Mouse (Mus musculus) MEL (cell line): ENCODE results near the gene Xcr1. TPM values are rescaled to one million over a fixed set of nuclear protein-coding genes. Genes with fewer than 3 reads are reported as not detected.

ENCODE experiments used
- DNase-seq: peaks from one replicate; pipeline ENCODE4 v3.0.0; 2011; ENCODE audit warnings: low read depth, low spot score
- H3K27ac ChIP-seq: 2 replicates; pipeline ENCODE4 v1.5.1; 2012; ENCODE audit warnings: low read depth, mild to moderate bottlenecking, control low read depth, low read length, moderate library complexity; ENCODE audit not compliant: control insufficient read depth
- H3K27me3 ChIP-seq, 2 experiments: fragments of 150-350 bp in 1 of 2; sonication (generic) in 1 of 2; 2 replicates each; pipeline ENCODE4 v1.6.1; 2012; ENCODE audit warnings: low read length in 2 of 2, mild to moderate bottlenecking in 2 of 2, improper control_type of control experiment in 1 of 2, moderate library complexity in 1 of 2; ENCODE audit not compliant: insufficient read depth in 2 of 2, control insufficient read depth in 1 of 2
- H3K36me3 ChIP-seq, 2 experiments: 2 replicates each; pipeline ENCODE4 v1.6.1; 2012 to 2014; ENCODE audit warnings: low read length in 2 of 2, improper control_type of control experiment in 1 of 2, inconsistent platforms in 1 of 2, mild to moderate bottlenecking in 1 of 2; ENCODE audit not compliant: insufficient read depth in 2 of 2, control insufficient read depth in 1 of 2
- H3K4me1 ChIP-seq, 2 experiments: fragments of 150-350 bp in 1 of 2; sonication (generic) in 1 of 2; 2 replicates each; pipeline ENCODE4 v1.6.1; 2012; ENCODE audit warnings: low read length in 2 of 2, improper control_type of control experiment in 1 of 2, mild to moderate bottlenecking in 1 of 2; ENCODE audit not compliant: insufficient read depth in 2 of 2, control insufficient read depth in 1 of 2
- H3K4me3 ChIP-seq, 2 experiments: fragments of 150-350 bp in 1 of 2; sonication (generic) in 1 of 2; 2 replicates each; pipeline ENCODE4 v1.5.1; 2012; ENCODE audit warnings: low read depth in 2 of 2, low read length in 2 of 2, mild to moderate bottlenecking in 2 of 2, moderate library complexity in 2 of 2, control low read depth in 1 of 2, improper control_type of control experiment in 1 of 2; ENCODE audit not compliant: control insufficient read depth in 1 of 2, insufficient read depth in 1 of 2
- H3K79me2 ChIP-seq: 2 replicates; pipeline ENCODE4 v1.6.1; 2012; ENCODE audit warnings: mild to moderate bottlenecking, low read length, moderate library complexity; ENCODE audit not compliant: control insufficient read depth, poor library complexity, insufficient read depth
- H3K9ac ChIP-seq: 2 replicates; pipeline ENCODE4 v1.6.1; 2012; ENCODE audit warnings: low read depth, mild to moderate bottlenecking, control low read depth, low read length, moderate library complexity; ENCODE audit not compliant: control insufficient read depth, poor library complexity, severe bottlenecking
- H3K9me3 ChIP-seq: fragments of 150-350 bp; sonication (generic); replicated peaks from 2 replicates; pipeline ENCODE4 v1.6.1; 2012; ENCODE audit warnings: mild to moderate bottlenecking, low read length, improper control_type of control experiment, moderate library complexity; ENCODE audit not compliant: insufficient read depth
- CHD1 ChIP-seq: IDR thresholded peaks from 2 replicates; pipeline ENCODE4 v1.6.1; 2012; ENCODE audit warnings: low read depth, mild to moderate bottlenecking, inconsistent platforms, low read length, improper control_type of control experiment
- CHD2 ChIP-seq: IDR thresholded peaks from 2 replicates; pipeline ENCODE4 v1.6.1; 2011; ENCODE audit warnings: low read length, improper control_type of control experiment
- CTCF ChIP-seq, 3 experiments: IDR thresholded peaks in 2 of 3; conservative IDR thresholded peaks in 1 of 3; 2 replicates each; pipeline ENCODE4 v1.5.1; 2011 to 2012; ENCODE audit warnings: low read length in 3 of 3, low read depth in 2 of 3, mild to moderate bottlenecking in 2 of 3, improper control_type of control experiment in 1 of 3, inconsistent platforms in 1 of 3, mixed read lengths in 1 of 3, moderate library complexity in 1 of 3; ENCODE audit not compliant: control insufficient read depth in 1 of 3, insufficient read depth in 1 of 3, poor library complexity in 1 of 3, severe bottlenecking in 1 of 3
- EP300 ChIP-seq, 2 experiments: IDR thresholded peaks; 2 replicates each; pipeline ENCODE4 v1.6.1; 2011; ENCODE audit warnings: improper control_type of control experiment in 2 of 2, low read length in 2 of 2, low read depth in 1 of 2, mild to moderate bottlenecking in 1 of 2
- GABPA ChIP-seq: IDR thresholded peaks from 2 replicates; pipeline ENCODE4 v1.6.1; 2012; ENCODE audit warnings: low read depth, mild to moderate bottlenecking, inconsistent platforms, low read length, improper control_type of control experiment, moderate library complexity
- GATA1 ChIP-seq: IDR thresholded peaks from 2 replicates; pipeline ENCODE4 v1.6.1; 2011; ENCODE audit warnings: low read depth, low read length, improper control_type of control experiment
- HCFC1 ChIP-seq: IDR thresholded peaks from 2 replicates; pipeline ENCODE4 v1.6.1; 2012; ENCODE audit warnings: low read depth, mild to moderate bottlenecking, inconsistent platforms, low read length, improper control_type of control experiment, moderate library complexity
- JUND ChIP-seq: IDR thresholded peaks from 2 replicates; pipeline ENCODE4 v1.6.1; 2011; ENCODE audit warnings: low read depth, mild to moderate bottlenecking, improper control_type of control experiment, low read length
- MEF2A ChIP-seq: IDR thresholded peaks from 2 replicates; pipeline ENCODE4 v1.6.1; 2014; ENCODE audit warnings: low read depth, mild to moderate bottlenecking, inconsistent platforms, low read length, improper control_type of control experiment; ENCODE audit not compliant: poor library complexity, insufficient replicate concordance, severe bottlenecking; ENCODE audit errors: extremely low read depth
- MXI1 ChIP-seq: IDR thresholded peaks from 2 replicates; pipeline ENCODE4 v1.6.1; 2011; ENCODE audit warnings: mild to moderate bottlenecking, low read depth, low read length, improper control_type of control experiment
- MYB ChIP-seq: IDR thresholded peaks from 2 replicates; pipeline ENCODE4 v1.6.1; 2011; ENCODE audit warnings: mild to moderate bottlenecking, low read depth, low read length, improper control_type of control experiment
- MYC ChIP-seq: IDR thresholded peaks from 2 replicates; pipeline ENCODE4 v1.6.1; 2011; ENCODE audit warnings: low read depth, mild to moderate bottlenecking, low read length, improper control_type of control experiment, moderate library complexity
- RAD21 ChIP-seq: IDR thresholded peaks from 2 replicates; pipeline ENCODE4 v1.6.1; 2011; ENCODE audit warnings: mild to moderate bottlenecking, low read depth, low read length, improper control_type of control experiment
- TAL1 ChIP-seq: IDR thresholded peaks from 2 replicates; pipeline ENCODE4 v1.6.1; 2012; ENCODE audit warnings: mild to moderate bottlenecking, inconsistent platforms, low read length, moderate library complexity, mixed read lengths
- TBP ChIP-seq: IDR thresholded peaks from 2 replicates; pipeline ENCODE4 v1.8.0; 2011; ENCODE audit warnings: low read depth, low read length, improper control_type of control experiment
- USF1 ChIP-seq: IDR thresholded peaks from 2 replicates; pipeline ENCODE4 v1.6.1; 2014; ENCODE audit warnings: low read depth, mild to moderate bottlenecking, inconsistent platforms, low read length, improper control_type of control experiment, moderate library complexity
- USF2 ChIP-seq, 2 experiments: IDR thresholded peaks; 2 replicates each; pipeline ENCODE4 v1.6.1; 2011 to 2012; ENCODE audit warnings: improper control_type of control experiment in 2 of 2, low read length in 2 of 2, borderline replicate concordance in 1 of 2, inconsistent platforms in 1 of 2, low read depth in 1 of 2, mild to moderate bottlenecking in 1 of 2; ENCODE audit not compliant: insufficient read depth in 1 of 2
- ZC3H11A ChIP-seq: IDR thresholded peaks from 2 replicates; pipeline ENCODE4 v1.6.1; 2012; ENCODE audit warnings: low read depth, mild to moderate bottlenecking, inconsistent platforms, low read length, improper control_type of control experiment
- ZMIZ1 ChIP-seq: IDR thresholded peaks from 2 replicates; pipeline ENCODE4 v1.6.1; 2012; ENCODE audit warnings: low read depth, mild to moderate bottlenecking, inconsistent platforms, low read length, improper control_type of control experiment, moderate library complexity
- ZNF384 ChIP-seq: IDR thresholded peaks from 2 replicates; pipeline ENCODE4 v1.6.1; 2012; ENCODE audit warnings: low read depth, mild to moderate bottlenecking, inconsistent platforms, low read length, improper control_type of control experiment
- polyA plus RNA-seq, 2 experiments: library from polyadenylated mRNA; stranded (reverse) in 1 of 2; unstranded in 1 of 2; fragments of >175 nt in 1 of 2; fragments of >200 nt in 1 of 2; gene quantifications; 2 replicates each; pipeline versions ENCODE4 v1.2.1 to v1.2.4; 2012; ENCODE audit warnings: low replicate concordance in 2 of 2, low read depth in 1 of 2; ENCODE audit not compliant: insufficient read length in 2 of 2, insufficient read depth in 1 of 2, missing spikeins in 1 of 2
- total RNA-seq: library from RNA; depleted of rRNA; stranded (reverse); fragments of 300-350 nt; gene quantifications from 2 replicates; pipeline ENCODE4 v1.2.3, GENCODE M21; 2012

Gene Xcr1
- total and polyA plus RNA-seq, 3 experiments, result 0.01 TPM; not detected in 2

GRCm38 (mm10) chr9:123818601-123819000 is 43.2 kb downstream of the Xcr1 start:
- Histone ChIP-seq H3K4me3 (no peak overlapping the region), H3K9ac (no peak overlapping the region), H3K27me3 (no peaks in the 10 kb centered on the region), H3K36me3 (peaks cover 0 to 4% of the 10 kb centered on the region in 2 experiments; a peak in 2 of 4 replicates), H3K4me1 (no peaks in the 10 kb centered on the region), H3K9me3 (no peaks in the 10 kb centered on the region), H3K27ac (no peak overlapping the region), H3K79me2 (no peaks in the 10 kb centered on the region)
- no peak for TF ChIP-seq GATA1
- no peak for TF ChIP-seq MYB
- no peak for TF ChIP-seq ZC3H11A
- TF ChIP-seq TBP, result no peak
- no peak for TF ChIP-seq USF1
- no peak for TF ChIP-seq GABPA
- TF ChIP-seq TAL1, result no peak
- no peak for TF ChIP-seq CHD1
- TF ChIP-seq MYC, result no peak
- no peak for TF ChIP-seq ZMIZ1
- TF ChIP-seq JUND, result no peak
- TF ChIP-seq USF2 (IDR thresholded peaks at IDR 0.05; ENCODE audit: borderline replicate concordance in 1 of 2, insufficient read depth in 1 of 2, low read depth in 1 of 2, low read length in 2 of 2), result no peak
- no peak for TF ChIP-seq RAD21
- DNase-seq, result no peak

- Histone ChIP-seq H3K79me2 (no peaks in the 10 kb centered on the region), H3K27ac (no peak overlapping the region), H3K36me3 (peaks cover 0 to 5% of the 10 kb centered on the region in 2 experiments; a peak in 2 of 4 replicates)
Measured at GRCm38 (mm10) chr9:123815996-123816395, 45.8 kb downstream of the Xcr1 start.

GRCm38 (mm10) chr9:123815444-123815843 is 46.4 kb downstream of the Xcr1 start:
- TF ChIP-seq MEF2A, result no peak
- no peak for TF ChIP-seq ZNF384
- no peak for TF ChIP-seq EP300 (IDR thresholded peaks at IDR 0.05; ENCODE audit: low read depth in 1 of 2, low read length in 2 of 2)
- TF ChIP-seq MYB, result no peak
- no peak for TF ChIP-seq GABPA
- no peak for TF ChIP-seq MXI1
- TF ChIP-seq JUND, result no peak
- TF ChIP-seq CTCF (IDR thresholded peaks at IDR 0.05 in 2 of 3, conservative IDR thresholded peaks at IDR 0.05 in 1 of 3; ENCODE audit: control insufficient read depth in 1 of 3, insufficient read depth in 1 of 3, low read depth in 2 of 3, low read length in 3 of 3, poor library complexity in 1 of 3, severe bottlenecking in 1 of 3), result no peak
- TF ChIP-seq USF1, result no peak
- no peak for TF ChIP-seq TAL1
- TF ChIP-seq HCFC1, result no peak
- no peak for TF ChIP-seq USF2 (IDR thresholded peaks at IDR 0.05; ENCODE audit: borderline replicate concordance in 1 of 2, insufficient read depth in 1 of 2, low read depth in 1 of 2, low read length in 2 of 2)
- Histone ChIP-seq H3K9ac (no peak overlapping the region), H3K36me3 (peaks cover 0 to 4% of the 10 kb centered on the region in 2 experiments; a peak in 2 of 4 replicates), H3K4me1 (no peaks in the 10 kb centered on the region), H3K27me3 (no peaks in the 10 kb centered on the region), H3K4me3 (no peak overlapping the region), H3K79me2 (no peaks in the 10 kb centered on the region), H3K27ac (no peak overlapping the region), H3K9me3 (no peaks in the 10 kb centered on the region)
- no peak for DNase-seq

More at GRCm38 (mm10) chr9:123815996-123816395, 45.8 kb downstream of the Xcr1 start:
- Histone ChIP-seq H3K9ac (no peak overlapping the region), H3K9me3 (no peaks in the 10 kb centered on the region), H3K4me3 (no peak overlapping the region), H3K27me3 (no peaks in the 10 kb centered on the region), H3K4me1 (no peaks in the 10 kb centered on the region)
- no peak for TF ChIP-seq CHD2
- no peak for DNase-seq
